ENCODE assay signal across 9 mouse cellular contexts in the genomic region with DNA sequence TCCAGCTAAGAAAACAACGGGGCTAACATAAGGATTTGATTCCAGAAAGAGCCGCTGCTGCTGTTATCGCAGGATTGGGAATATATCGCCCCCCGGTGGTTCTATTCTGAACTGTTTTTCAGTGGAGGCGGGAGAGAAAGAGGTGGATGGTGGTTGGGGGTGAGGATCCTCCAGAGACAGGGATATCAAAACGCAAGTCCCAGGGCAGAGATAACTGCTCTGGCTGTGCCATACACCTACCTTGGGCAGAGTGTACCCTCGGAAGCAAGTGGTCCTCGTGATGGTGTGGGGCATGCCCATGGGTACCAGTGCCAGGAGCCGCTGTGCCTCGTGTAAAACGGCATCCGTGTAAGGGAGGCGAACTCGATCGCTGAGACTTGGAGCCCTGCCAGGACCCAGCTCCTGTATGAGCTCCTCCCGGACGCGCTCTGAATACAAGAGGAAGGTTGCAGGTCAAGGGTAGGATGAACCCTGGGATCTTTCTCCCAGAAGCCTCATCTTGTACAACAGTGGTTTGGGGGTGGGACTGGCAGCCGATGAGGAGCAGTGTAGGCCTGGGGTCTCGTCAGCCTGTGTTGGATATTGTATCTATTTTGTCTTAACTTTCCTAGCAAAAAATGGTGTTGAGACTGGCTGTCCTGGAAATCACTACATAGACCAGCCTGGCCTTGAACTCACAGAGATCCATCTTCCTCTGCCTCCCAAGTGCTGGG. TPM values are rescaled to one million over a fixed set of nuclear protein-coding genes. Genes with fewer than 3 reads are reported as not detected.
DNase-seq lines count a peak whose midpoint lies in the region; ATAC-seq and TF ChIP-seq lines count a peak whose summit lies in the region.
"Had no signal": no experiment of that assay in that cellular context is flagged by ENCODE, and none has a peak within 500 bp of the region (broad histone marks: within the 10 kb centered on the region; RNA-seq: fewer than 3 reads in every experiment).

No protein-coding gene starts in this region.

- TF ChIP-seq CTCF in ES-Bruce4 (IDR thresholded peaks at IDR 0.05; ENCODE audit: low read depth, low read length): peak; percentile 47
- peak; percentile 76 for TF ChIP-seq CTCF in brain, embryonic 14.5 days (IDR thresholded peaks at IDR 0.05; ENCODE audit: borderline replicate concordance, extremely low read depth, insufficient read depth, insufficient read length)

- no peak overlapping the region for H3K27ac ChIP-seq in ES-Bruce4 (ENCODE audit: insufficient read depth, low read length)
- no peak overlapping the region for H3K27ac ChIP-seq in forebrain, embryonic 13.5 days
- H3K27ac ChIP-seq in liver, embryonic 16.5 days (ENCODE audit: low read length): no peak overlapping the region
- H3K27ac ChIP-seq in neural tube, embryonic 13.5 days (replicated peaks): no peak overlapping the region
- H3K27ac ChIP-seq: liver, embryonic 15.5 days had no signal

- H3K4me2 ChIP-seq in forebrain, embryonic 13.5 days: peak overlapping the region; percentile 53
- no peak overlapping the region for H3K4me2 ChIP-seq in liver, embryonic 16.5 days (ENCODE audit: low read depth, low read length)
- H3K4me2 ChIP-seq in neural tube, embryonic 13.5 days: peak overlapping the region; percentile 48
- H3K4me2 ChIP-seq: liver, embryonic 15.5 days had no signal

- peak; percentile 76 for ATAC-seq in forebrain, embryonic 13.5 days
- ATAC-seq in liver, embryonic 16.5 days (ENCODE audit: low read depth): 0 out of 2 replicates have a peak, but pooled peaks have one; percentile 9
- peak; percentile 64 for ATAC-seq in neural tube, embryonic 13.5 days (ENCODE audit: low read depth)

- 14% methylated on average over 21 of the region's 21 CpGs for WGBS in forebrain, embryonic 13.5 days
- WGBS in liver, embryonic 16.5 days (ENCODE audit: insufficient replicate concordance): 31% methylated on average over 21 of the region's 21 CpGs
- WGBS in neural tube, embryonic 13.5 days: 21% methylated on average over 21 of the region's 21 CpGs

- 0 out of 2 replicates have a peak overlapping the region, but pooled peaks have one; percentile 4 for H3K9ac ChIP-seq in ES-Bruce4 (ENCODE audit: low read depth, poor library complexity, severe bottlenecking)
- peak overlapping the region; percentile 56 for H3K9ac ChIP-seq in forebrain, embryonic 13.5 days
- no peak overlapping the region for H3K9ac ChIP-seq in liver, embryonic 16.5 days (ENCODE audit: low read depth, low read length)
- H3K9ac ChIP-seq in neural tube, embryonic 13.5 days: peak overlapping the region; percentile 58
- H3K9ac ChIP-seq: liver, embryonic 15.5 days had no signal

- no peak for TF ChIP-seq EP300 in ES-Bruce4 (IDR thresholded peaks at IDR 0.05; ENCODE audit: insufficient read depth, low read depth, low read length)

- peak overlapping the region; percentile 2; the same call in 1 of the 2 replicates for H3K4me3 ChIP-seq in ES-Bruce4 (ENCODE audit: low read depth, low read length)
- 0 out of 2 replicates have a peak overlapping the region, but pooled peaks have one; percentile 21 for H3K4me3 ChIP-seq in forebrain, embryonic 13.5 days
- no peak overlapping the region for H3K4me3 ChIP-seq in liver, embryonic 16.5 days (ENCODE audit: low read depth, low read length)
- peak overlapping the region; percentile 20 for H3K4me3 ChIP-seq in neural tube, embryonic 13.5 days
- H3K4me3 ChIP-seq: liver, embryonic 15.5 days had no signal

- peak; percentile 85 for DNase-seq in brain, embryonic 14.5 days (ENCODE audit: low read depth)
- DNase-seq in heart, postnatal 14 days: peak; percentile 76 to 89
- DNase-seq in kidney, postnatal 4 days: peak; percentile 77 to 84
- peak; percentile 79 for DNase-seq in testis, postnatal 14 days (ENCODE audit: low spot score)

- H3K9me3 ChIP-seq in ES-Bruce4 (replicated peaks; ENCODE audit: control insufficient read depth, insufficient read depth, low read length, poor library complexity, severe bottlenecking): no peaks in the 10 kb centered on the region
- no peaks in the 10 kb centered on the region for H3K9me3 ChIP-seq in forebrain, embryonic 13.5 days (replicated peaks)
- no peaks in the 10 kb centered on the region for H3K9me3 ChIP-seq in liver, embryonic 16.5 days (replicated peaks; ENCODE audit: control insufficient read depth, low read length)
- no peaks in the 10 kb centered on the region for H3K9me3 ChIP-seq in neural tube, embryonic 13.5 days
- H3K9me3 ChIP-seq: liver, embryonic 15.5 days had no signal

- intact Hi-C loops in heart, postnatal 14 days (cut with DNase I): loop anchor here (1.0 kb wide), 2 partner anchors 49 to 84 kb away; no protein-coding TSS in a partner anchor

- peaks cover 2% of the 10 kb centered on the region for H3K4me1 ChIP-seq in ES-Bruce4 (ENCODE audit: control insufficient read depth, insufficient read depth, low read length)
- H3K4me1 ChIP-seq in forebrain, embryonic 13.5 days: peaks cover 11% of the 10 kb centered on the region
- H3K4me1 ChIP-seq in liver, embryonic 16.5 days (ENCODE audit: control insufficient read depth, low read depth, low read length): no peaks in the 10 kb centered on the region
- no peaks in the 10 kb centered on the region; the same call in 1 of the 2 replicates for H3K4me1 ChIP-seq in neural tube, embryonic 13.5 days (replicated peaks)

- H3K36me3 ChIP-seq in ES-Bruce4 (ENCODE audit: control insufficient read depth, insufficient read depth, low read length, poor library complexity, severe bottlenecking): no peaks in the 10 kb centered on the region
- H3K36me3 ChIP-seq in forebrain, embryonic 13.5 days (ENCODE audit: poor library complexity, severe bottlenecking): no peaks in the 10 kb centered on the region
- H3K36me3 ChIP-seq in liver, embryonic 16.5 days (ENCODE audit: control insufficient read depth, insufficient read depth): no peaks in the 10 kb centered on the region
- no peaks in the 10 kb centered on the region for H3K36me3 ChIP-seq in neural tube, embryonic 13.5 days
- H3K36me3 ChIP-seq: liver, embryonic 15.5 days had no signal

- H3K27me3 ChIP-seq in ES-Bruce4 (ENCODE audit: control insufficient read depth, insufficient read depth, low read length, poor library complexity, severe bottlenecking): no peaks in the 10 kb centered on the region
- H3K27me3 ChIP-seq in forebrain, embryonic 13.5 days: no peaks in the 10 kb centered on the region
- no peaks in the 10 kb centered on the region for H3K27me3 ChIP-seq in liver, embryonic 16.5 days (ENCODE audit: control insufficient read depth, insufficient read depth, low read depth, low read length)
- no peaks in the 10 kb centered on the region for H3K27me3 ChIP-seq in neural tube, embryonic 13.5 days
- H3K27me3 ChIP-seq: liver, embryonic 15.5 days had no signal

- TF ChIP-seq POLR2A in ES-Bruce4 (IDR thresholded peaks at IDR 0.05; ENCODE audit: insufficient read depth, low read length): no peak
- TF ChIP-seq POLR2A in brain, embryonic 14.5 days (IDR thresholded peaks at IDR 0.05; ENCODE audit: borderline replicate concordance, extremely low read depth, insufficient read depth, insufficient read length, poor library complexity, severe bottlenecking): no peak

RNA-seq across cellular contexts. Expression of gene Cyp2s1, which starts 10.9 kb away (rescaled TPM):
- polyA plus RNA-seq in ES-Bruce4 (2011; ENCODE audit: insufficient read depth, insufficient read length, low read depth, missing spikeins): 2.8 and 3.1 TPM in 2 replicates
- polyA plus RNA-seq in brain, embryonic 14.5 days (2012; rRNA removed): 1.7 and 2.0 TPM in 2 replicates
- polyA plus RNA-seq in forebrain, embryonic 13.5 days (2015; fragmentation: Nextera tagmentation; extraction: Ambion mirVana): 0.49 and 0.78 TPM in 2 replicates
- 1 to 10 TPM; 5.4 to 6.1 TPM for total RNA-seq in heart, postnatal 14 days (2021)
- 0.42 and 0.80 TPM in 2 replicates for polyA plus RNA-seq in liver, embryonic 16.5 days (2015; fragmentation: Nextera tagmentation; extraction: Ambion mirVana)
- polyA plus RNA-seq in neural tube, embryonic 13.5 days (2015; fragmentation: Nextera tagmentation; extraction: Ambion mirVana): 2.2 and 3.0 TPM in 2 replicates

RNA-seq across cellular contexts. Expression of gene Axl, which starts 17.3 kb away (rescaled TPM):
- 16.4 and 21.5 TPM in 2 replicates for polyA plus RNA-seq in ES-Bruce4 (2011; ENCODE audit: insufficient read depth, insufficient read length, low read depth, missing spikeins)
- 14.3 and 18.8 TPM in 2 replicates for polyA plus RNA-seq in brain, embryonic 14.5 days (2012; rRNA removed)
- polyA plus RNA-seq in forebrain, embryonic 13.5 days (2015; fragmentation: Nextera tagmentation; extraction: Ambion mirVana): 18.1 and 19.4 TPM in 2 replicates
- 100 to 1,000 TPM in 1 of 2 experiments, 10 to 100 TPM in 1; 94.3 to 122 TPM for total RNA-seq in heart, postnatal 14 days (2021)
- 20.2 and 24.9 TPM in 2 replicates for polyA plus RNA-seq in liver, embryonic 16.5 days (2015; fragmentation: Nextera tagmentation; extraction: Ambion mirVana)
- polyA plus RNA-seq in neural tube, embryonic 13.5 days (2015; fragmentation: Nextera tagmentation; extraction: Ambion mirVana): 25.4 and 26.7 TPM in 2 replicates

RNA-seq across cellular contexts. Expression of gene Hnrnpul1, which starts 51.2 kb away (rescaled TPM):
- 155 and 156 TPM in 2 replicates for polyA plus RNA-seq in ES-Bruce4 (2011; ENCODE audit: insufficient read depth, insufficient read length, low read depth, missing spikeins)
- polyA plus RNA-seq in brain, embryonic 14.5 days (2012; rRNA removed): 34.7 and 70.2 TPM in 2 replicates
- polyA plus RNA-seq in forebrain, embryonic 13.5 days (2015; fragmentation: Nextera tagmentation; extraction: Ambion mirVana): 60.8 and 65.0 TPM in 2 replicates
- total RNA-seq in heart, postnatal 14 days (2021): 10 to 100 TPM; 88.8 to 89.0 TPM
- 24.8 and 24.9 TPM in 2 replicates for polyA plus RNA-seq in liver, embryonic 16.5 days (2015; fragmentation: Nextera tagmentation; extraction: Ambion mirVana)
- 45.1 and 51.1 TPM in 2 replicates for polyA plus RNA-seq in neural tube, embryonic 13.5 days (2015; fragmentation: Nextera tagmentation; extraction: Ambion mirVana)

Comparison
In these comparisons a context has a peak if more than half of its experiments do, and no peak if none do; other contexts are left out.
1. ATAC-seq: peak in every context shown above with its lines; median percentile 76 in forebrain, embryonic 13.5 days; 64 in neural tube, embryonic 13.5 days; 9 in liver, embryonic 16.5 days.